Comparison of ENCODE assay signal across 22 mouse cellular contexts in the genomic region with DNA sequence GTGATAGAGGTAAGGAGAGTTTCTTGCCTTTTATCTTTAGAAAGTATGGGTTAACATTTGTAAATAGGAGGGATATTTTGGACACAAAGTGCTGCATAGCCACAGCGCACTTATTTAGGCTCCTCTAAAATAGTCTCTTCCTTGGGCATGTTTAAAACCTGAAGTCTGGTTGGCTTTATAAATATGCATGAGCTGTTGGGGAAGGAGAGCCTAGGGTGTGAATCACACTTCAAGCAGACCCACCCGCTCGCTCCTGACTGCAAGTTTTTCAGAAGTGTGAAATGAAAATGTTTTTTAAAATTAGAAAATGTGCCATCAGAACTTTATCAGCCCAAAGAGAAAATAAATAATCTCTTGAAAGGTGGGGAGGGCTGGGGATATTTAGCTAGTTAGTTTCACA.
DNase-seq lines count a peak whose midpoint lies in the region; ATAC-seq lines count a peak whose summit lies in the region.
"Had no signal": no experiment of that assay in that cellular context is flagged by ENCODE, and none has a peak within 500 bp of the region (broad histone marks: within the 10 kb centered on the region; RNA-seq: fewer than 3 reads in every experiment).

No protein-coding gene starts in this region.

- WGBS in hindbrain, embryonic 13.5 days = 56% methylated on average over 3 of the region's 3 CpGs
- WGBS in intestine, embryonic 16.5 days = 53% methylated on average over 3 of the region's 3 CpGs

- H3K4me2 ChIP-seq in hindbrain, embryonic 13.5 days = no peak overlapping the region
- H3K4me2 ChIP-seq in intestine, embryonic 16.5 days (ENCODE audit: low read depth, low read length) = no peak overlapping the region
- H3K4me2 ChIP-seq: embryonic facial prominence, embryonic 12.5 days; heart, embryonic 11.5 days; hindbrain, embryonic 12.5 days; limb, embryonic 12.5 days; liver, embryonic 13.5 days; lung, embryonic 14.5 days had no signal

- H3K4me1 ChIP-seq in hindbrain, embryonic 13.5 days (replicated peaks) = no peaks in the 10 kb centered on the region
- H3K4me1 ChIP-seq in intestine, embryonic 16.5 days (ENCODE audit: control insufficient read depth, insufficient read depth, low read length) = no peaks in the 10 kb centered on the region
- H3K4me1 ChIP-seq: embryonic facial prominence, embryonic 12.5 days; hindbrain, embryonic 12.5 days; limb, embryonic 12.5 days had no signal

- no peak for ATAC-seq in hindbrain, embryonic 13.5 days (ENCODE audit: low FRiP score)
- no peak for ATAC-seq in intestine, embryonic 16.5 days
- ATAC-seq: inflammation-experienced regulatory T-cells, adult 6 months had no signal

- H3K9ac ChIP-seq in hindbrain, embryonic 13.5 days = no peak overlapping the region
- no peak overlapping the region for H3K9ac ChIP-seq in intestine, embryonic 16.5 days (ENCODE audit: low read depth, low read length)
- H3K9ac ChIP-seq: embryonic facial prominence, embryonic 12.5 days; hindbrain, embryonic 12.5 days; limb, embryonic 12.5 days; liver, embryonic 13.5 days; lung, embryonic 14.5 days had no signal

- H3K4me3 ChIP-seq in hindbrain, embryonic 13.5 days = no peak overlapping the region
- H3K4me3 ChIP-seq in intestine, embryonic 16.5 days (ENCODE audit: low read length) = no peak overlapping the region
- H3K4me3 ChIP-seq: embryonic facial prominence, embryonic 12.5 days; erythroblast, embryonic 14.5 days; hindbrain, embryonic 12.5 days; limb, embryonic 12.5 days; liver, embryonic 13.5 days had no signal

- peak; percentile 8 for DNase-seq in layer of hippocampus, adult 9-11 months
- DNase-seq in layer of hippocampus, postnatal 36 days = no peak
- DNase-seq in frontal cortex, postnatal 36 days (ENCODE audit: low spot score in 2 of 2) = peak; percentile 44 to 77
- DNase-seq in left cerebral cortex, postnatal 36 days (ENCODE audit: low spot score in 2 of 2) = peak; percentile 38 to 42
- DNase-seq in spleen, adult 12 weeks (ENCODE audit: low spot score) = no peak
- DNase-seq: cerebellum, adult 9-11 months; heart, postnatal 10 days; kidney, adult 9 months; kidney, postnatal 36 days; liver, embryonic 13.5 days; lung, embryonic 14.5 days; lung, postnatal 36 days; thymus, adult 18-20 months; thymus, postnatal 4 days had no signal

- H3K9me3 ChIP-seq in hindbrain, embryonic 13.5 days = no peaks in the 10 kb centered on the region
- H3K9me3 ChIP-seq in intestine, embryonic 16.5 days (ENCODE audit: control insufficient read depth, low read length) = no peaks in the 10 kb centered on the region
- H3K9me3 ChIP-seq: embryonic facial prominence, embryonic 12.5 days; hindbrain, embryonic 12.5 days; limb, embryonic 12.5 days; liver, embryonic 13.5 days had no signal

- intact Hi-C loops in left cerebral cortex, postnatal 36 days (cut with DNase I) = loop anchor here (1.0 to 5.0 kb wide), 2 partner anchors 14 to 68 kb away; no protein-coding TSS in a partner anchor

- H3K27ac ChIP-seq in hindbrain, embryonic 13.5 days = no peak overlapping the region
- no peak overlapping the region for H3K27ac ChIP-seq in intestine, embryonic 16.5 days (ENCODE audit: low read length)
- H3K27ac ChIP-seq: embryonic facial prominence, embryonic 12.5 days; hindbrain, embryonic 12.5 days; limb, embryonic 12.5 days; liver, embryonic 13.5 days had no signal

- H3K36me3 ChIP-seq in hindbrain, embryonic 13.5 days = no peaks in the 10 kb centered on the region
- no peaks in the 10 kb centered on the region for H3K36me3 ChIP-seq in intestine, embryonic 16.5 days (ENCODE audit: control insufficient read depth, insufficient read depth, low read length)
- H3K36me3 ChIP-seq: embryonic facial prominence, embryonic 12.5 days; hindbrain, embryonic 12.5 days; limb, embryonic 12.5 days; liver, embryonic 13.5 days had no signal

- no peaks in the 10 kb centered on the region for H3K27me3 ChIP-seq in hindbrain, embryonic 13.5 days
- H3K27me3 ChIP-seq in intestine, embryonic 16.5 days (replicated peaks; ENCODE audit: control insufficient read depth, insufficient read depth, low read length) = no peaks in the 10 kb centered on the region
- H3K27me3 ChIP-seq: embryonic facial prominence, embryonic 12.5 days; hindbrain, embryonic 12.5 days; limb, embryonic 12.5 days; liver, embryonic 13.5 days had no signal

Comparison
In these comparisons a context has a peak if more than half of its experiments do, and no peak if none do; other contexts are left out.
1. DNase-seq: peak in layer of hippocampus, adult 9-11 months (single experiment), frontal cortex, postnatal 36 days (2 of 2) and left cerebral cortex, postnatal 36 days (2 of 2); none in layer of hippocampus, postnatal 36 days (0 of 2) and spleen, adult 12 weeks (single experiment).